Mouse (Mus musculus) hindbrain, embryonic 14.5 days (tissue): ENCODE measurements around the gene Kdm2a. TPM values are rescaled to one million over a fixed set of nuclear protein-coding genes. Genes with fewer than 3 reads are reported as not detected.

Source experiments
- polyA plus RNA-seq: library from polyadenylated mRNA; unstranded; fragments of >200 nt; fragmentation: Nextera tagmentation; extraction: Ambion mirVana; gene quantifications from 2 replicates; pipeline ENCODE4 v1.2.1, GENCODE M21; 2014

Gene Kdm2a
- polyA plus RNA-seq, 1 experiment from 2014 or later: 37.3 TPM

Other genes starting within 250 kb of the Kdm2a start
- gene Coro1b, start 249.7 kb downstream of the Kdm2a start, polyA plus RNA-seq: 102 TPM in 2 replicates
- 0.44 and 0.68 TPM in 2 replicates for gene Ptprcap, start 244.7 kb downstream of the Kdm2a start, polyA plus RNA-seq
- gene Rps6kb2, start 234.9 kb downstream of the Kdm2a start, polyA plus RNA-seq: 35.8 and 39.7 TPM in 2 replicates
- gene Carns1, start 222.8 kb downstream of the Kdm2a start, polyA plus RNA-seq: 5.3 and 6.0 TPM in 2 replicates
- gene Tbc1d10c, start 207.0 kb downstream of the Kdm2a start, polyA plus RNA-seq: 0.43 and 0.68 TPM in 2 replicates
- gene Ppp1ca, start 206.2 kb downstream of the Kdm2a start, polyA plus RNA-seq: 581 and 604 TPM in 2 replicates
- gene Rad9a, start 196.6 kb downstream of the Kdm2a start, polyA plus RNA-seq: 19.4 and 22.5 TPM in 2 replicates
- 0.51 and 0.53 TPM in 2 replicates for gene Clcf1, start 184.0 kb downstream of the Kdm2a start, polyA plus RNA-seq
- not detected in 2 replicates for gene AC109138.7, start 183.9 kb downstream of the Kdm2a start, polyA plus RNA-seq
- gene Pold4, start 166.4 kb downstream of the Kdm2a start, polyA plus RNA-seq: 18.8 and 20.4 TPM in 2 replicates
- 12.9 and 13.4 TPM in 2 replicates for gene Ssh3, start 129.1 kb downstream of the Kdm2a start, polyA plus RNA-seq
- gene Ankrd13d, start 115.1 kb downstream of the Kdm2a start, polyA plus RNA-seq: 50.7 and 56.6 TPM in 2 replicates
- gene Grk2, start 92.1 kb downstream of the Kdm2a start, polyA plus RNA-seq: 29.2 and 30.4 TPM in 2 replicates
- 5.8 and 7.2 TPM in 2 replicates for gene Rhod, start 41.1 kb upstream of the Kdm2a start, polyA plus RNA-seq
- gene Syt12, start 79.2 kb upstream of the Kdm2a start, polyA plus RNA-seq: 4.1 and 5.9 TPM in 2 replicates
- not detected in 2 replicates for gene 2010003K11Rik, start 100.3 kb upstream of the Kdm2a start, polyA plus RNA-seq
- 27.5 and 31.3 TPM in 2 replicates for gene Pcx, start 112.2 kb upstream of the Kdm2a start, polyA plus RNA-seq
- gene Lrfn4, start 217.4 kb upstream of the Kdm2a start, polyA plus RNA-seq: 17.9 and 18.9 TPM in 2 replicates
- gene Rce1, start 227.4 kb upstream of the Kdm2a start, polyA plus RNA-seq: 47.0 and 53.3 TPM in 2 replicates